Mouse (Mus musculus): ENCODE measurements around the gene Arhgef5. TPM values are rescaled to one million over a fixed set of nuclear protein-coding genes. Genes with fewer than 3 reads are reported as not detected.

Arhgef5 gene
- polyA plus RNA-seq, 1 experiment from 2014 or later, result 2.0 TPM

GRCm38 (mm10) chr6:43309454-43309853 is 44.1 kb downstream of the Arhgef5 start, which contains the start of gene Nobox:
Gene Nobox (minus strand): TSS chr6:43309554.
- no peak within 1 kb of the TSS for H3K27ac ChIP-seq
- H3K9ac ChIP-seq, result no peak within 1 kb of the TSS
- DNase-seq (ENCODE audit: low spot score), result no peak
- H3K27me3 ChIP-seq (ENCODE audit: control insufficient read depth, insufficient read depth, low read length), result no peaks in the 10 kb centered on the region
- no peaks in the 10 kb centered on the region for H3K9me3 ChIP-seq (ENCODE audit: control insufficient read depth, low read length)
- no peak within 1 kb of the TSS for H3K4me2 ChIP-seq (replicated peaks)
- H3K4me1 ChIP-seq (replicated peaks; ENCODE audit: control insufficient read depth, insufficient read depth, low read length), result no peaks in the 10 kb centered on the region
- ATAC-seq (ENCODE audit: low FRiP score), result peak; percentile 23; the same call in 1 of the 2 replicates
- no peak within 1 kb of the TSS for H3K4me3 ChIP-seq (replicated peaks; ENCODE audit: low read length)
- no peaks in the 10 kb centered on the region for H3K36me3 ChIP-seq (replicated peaks; ENCODE audit: control insufficient read depth, insufficient read depth)
- WGBS, result 68% methylated on average over 16 of the region's 16 CpGs

- DNase-seq (ENCODE audit: low spot score) (no peak), ATAC-seq (ENCODE audit: low FRiP score) (no peak)
- no peak overlapping the region for H3K4me2 ChIP-seq (replicated peaks)
- no peaks in the 10 kb centered on the region for H3K9me3 ChIP-seq (ENCODE audit: control insufficient read depth, low read length)
- H3K36me3 ChIP-seq (replicated peaks; ENCODE audit: control insufficient read depth, insufficient read depth), result no peaks in the 10 kb centered on the region
- no peak overlapping the region for H3K9ac ChIP-seq
- WGBS, result 87% methylated on average over 6 of the region's 6 CpGs
- H3K4me1 ChIP-seq (replicated peaks; ENCODE audit: control insufficient read depth, insufficient read depth, low read length), result no peaks in the 10 kb centered on the region
- H3K4me3 ChIP-seq (replicated peaks; ENCODE audit: low read length), result no peak overlapping the region
- H3K27me3 ChIP-seq (ENCODE audit: control insufficient read depth, insufficient read depth, low read length), result no peaks in the 10 kb centered on the region
- no peak overlapping the region for H3K27ac ChIP-seq
These were observed 44.7 kb downstream of the Arhgef5 start for GRCm38 (mm10) chr6:43310071-43310470.

GRCm38 (mm10) chr6:43312546-43312945 is 47.2 kb downstream of the Arhgef5 start:
- Histone ChIP-seq H3K36me3 (replicated peaks; ENCODE audit: control insufficient read depth, insufficient read depth) (no peaks in the 10 kb centered on the region), H3K27ac (no peak overlapping the region), H3K4me1 (replicated peaks; ENCODE audit: control insufficient read depth, insufficient read depth, low read length) (no peaks in the 10 kb centered on the region), H3K4me3 (replicated peaks; ENCODE audit: low read length) (no peak overlapping the region), H3K27me3 (ENCODE audit: control insufficient read depth, insufficient read depth, low read length) (no peaks in the 10 kb centered on the region), H3K9ac (no peak overlapping the region), H3K9me3 (ENCODE audit: control insufficient read depth, low read length) (no peaks in the 10 kb centered on the region), H3K4me2 (replicated peaks) (no peak overlapping the region)
- ATAC-seq (ENCODE audit: low FRiP score), result no peak
- DNase-seq (ENCODE audit: low spot score), result no peak

GRCm38 (mm10) chr6:43312961-43313656 is 47.7 kb downstream of the Arhgef5 start:
- Histone ChIP-seq H3K36me3 (replicated peaks; ENCODE audit: control insufficient read depth, insufficient read depth) (no peaks in the 10 kb centered on the region), H3K27ac (no peak overlapping the region), H3K4me2 (replicated peaks) (no peak overlapping the region), H3K4me1 (replicated peaks; ENCODE audit: control insufficient read depth, insufficient read depth, low read length) (no peaks in the 10 kb centered on the region), H3K9me3 (ENCODE audit: control insufficient read depth, low read length) (no peaks in the 10 kb centered on the region), H3K9ac (no peak overlapping the region), H3K27me3 (ENCODE audit: control insufficient read depth, insufficient read depth, low read length) (no peaks in the 10 kb centered on the region), H3K4me3 (replicated peaks; ENCODE audit: low read length) (no peak overlapping the region)
- WGBS, result 59% methylated on average over 8 of the region's 8 CpGs
- peak; percentile 46; the same call in 1 of the 2 replicates for ATAC-seq (ENCODE audit: low FRiP score)
- peak; percentile 39 for DNase-seq (ENCODE audit: low spot score)

GRCm38 (mm10) chr6:43333479-43333878 is 68.1 kb downstream of the Arhgef5 start:
- Histone ChIP-seq H3K27ac (peak overlapping the region; percentile 20; the same call in 1 of the 2 replicates), H3K36me3 (replicated peaks; ENCODE audit: control insufficient read depth, insufficient read depth) (no peaks in the 10 kb centered on the region), H3K4me1 (replicated peaks; ENCODE audit: control insufficient read depth, insufficient read depth, low read length) (peaks cover 11% of the 10 kb centered on the region; the same call in 1 of the 2 replicates), H3K4me2 (replicated peaks) (no peak overlapping the region), H3K27me3 (ENCODE audit: control insufficient read depth, insufficient read depth, low read length) (no peaks in the 10 kb centered on the region), H3K9me3 (ENCODE audit: control insufficient read depth, low read length) (no peaks in the 10 kb centered on the region), H3K9ac (no peak overlapping the region), H3K4me3 (replicated peaks; ENCODE audit: low read length) (no peak overlapping the region)
- DNase-seq (ENCODE audit: low spot score), result no peak
- 66% methylated on average over 4 of the region's 4 CpGs for WGBS
- ATAC-seq (ENCODE audit: low FRiP score), result no peak

GRCm38 (mm10) chr6:43335619-43336234 is 70.3 kb downstream of the Arhgef5 start:
- DNase-seq (ENCODE audit: low spot score) (peak; percentile 58), ATAC-seq (ENCODE audit: low FRiP score) (0 out of 2 replicates have a peak, but pooled peaks have one; percentile 11)
- H3K4me1 ChIP-seq (replicated peaks; ENCODE audit: control insufficient read depth, insufficient read depth, low read length), result peaks cover 11% of the 10 kb centered on the region; the same call in 1 of the 2 replicates
- no peak overlapping the region for H3K4me3 ChIP-seq (replicated peaks; ENCODE audit: low read length)
- WGBS, result 79% methylated on average over 3 of the region's 3 CpGs
- no peaks in the 10 kb centered on the region for H3K36me3 ChIP-seq (replicated peaks; ENCODE audit: control insufficient read depth, insufficient read depth)
- H3K9ac ChIP-seq, result no peak overlapping the region
- H3K27me3 ChIP-seq (ENCODE audit: control insufficient read depth, insufficient read depth, low read length), result no peaks in the 10 kb centered on the region
- no peak overlapping the region for H3K4me2 ChIP-seq (replicated peaks)
- no peaks in the 10 kb centered on the region for H3K9me3 ChIP-seq (ENCODE audit: control insufficient read depth, low read length)
- no peak overlapping the region for H3K27ac ChIP-seq

GRCm38 (mm10) chr6:43337491-43337961 is 72.1 kb downstream of the Arhgef5 start:
- no peak overlapping the region for H3K4me2 ChIP-seq (replicated peaks)
- ATAC-seq (ENCODE audit: low FRiP score), result peak; percentile 81
- no peaks in the 10 kb centered on the region for H3K27me3 ChIP-seq (ENCODE audit: control insufficient read depth, insufficient read depth, low read length)
- H3K9ac ChIP-seq, result no peak overlapping the region
- no peak overlapping the region for H3K27ac ChIP-seq
- no peaks in the 10 kb centered on the region for H3K36me3 ChIP-seq (replicated peaks; ENCODE audit: control insufficient read depth, insufficient read depth)
- H3K4me1 ChIP-seq (replicated peaks; ENCODE audit: control insufficient read depth, insufficient read depth, low read length), result peaks cover 11% of the 10 kb centered on the region; the same call in 1 of the 2 replicates
- no peak overlapping the region for H3K4me3 ChIP-seq (replicated peaks; ENCODE audit: low read length)
- no peaks in the 10 kb centered on the region for H3K9me3 ChIP-seq (ENCODE audit: control insufficient read depth, low read length)
- no peak for DNase-seq (ENCODE audit: low spot score)
- 37% methylated on average over 10 of the region's 10 CpGs for WGBS

GRCm38 (mm10) chr6:43338804-43339203 is 73.4 kb downstream of the Arhgef5 start:
- no peak for DNase-seq (ENCODE audit: low spot score)
- Histone ChIP-seq H3K27ac (no peak overlapping the region), H3K27me3 (ENCODE audit: control insufficient read depth, insufficient read depth, low read length) (no peaks in the 10 kb centered on the region), H3K4me1 (replicated peaks; ENCODE audit: control insufficient read depth, insufficient read depth, low read length) (peaks cover 7% of the 10 kb centered on the region; the same call in 1 of the 2 replicates), H3K9me3 (ENCODE audit: control insufficient read depth, low read length) (no peaks in the 10 kb centered on the region), H3K36me3 (replicated peaks; ENCODE audit: control insufficient read depth, insufficient read depth) (no peaks in the 10 kb centered on the region), H3K4me2 (replicated peaks) (no peak overlapping the region), H3K4me3 (replicated peaks; ENCODE audit: low read length) (no peak overlapping the region), H3K9ac (no peak overlapping the region)
- WGBS, result 70% methylated on average over 2 of the region's 2 CpGs
- no peak for ATAC-seq (ENCODE audit: low FRiP score)
